Mouse (Mus musculus) heart, embryonic 16.5 days (tissue): ENCODE results near the gene Emilin2. TPM values are rescaled to one million over a fixed set of nuclear protein-coding genes. Genes with fewer than 3 reads are reported as not detected.
A peak's percentile ranks its signal among the peaks of the same experiment; 100 is the strongest.

Experiments
- ATAC-seq: fragments of 200-750 bp; cut with Nextera tagmentation; replicated peaks from 2 replicates; pipeline ENCODE4 v1.8.0; 2017; ENCODE audit warnings: moderate number of reproducible peaks; ENCODE audit not compliant: insufficient read depth, low FRiP score; ENCODE audit errors: extremely low read depth
- H3K27ac ChIP-seq: fragments of 300-500 bp; sonication (generic); 2 replicates; pipeline ENCODE4 v1.5.1; 2014; ENCODE audit warnings: mild to moderate bottlenecking, low read length, control low read depth, moderate library complexity
- H3K27me3 ChIP-seq: fragments of 300-500 bp; sonication (generic); 2 replicates; pipeline ENCODE4 v1.6.1; 2014; ENCODE audit warnings: low read length, mixed read lengths; ENCODE audit not compliant: control insufficient read depth, insufficient read depth
- H3K36me3 ChIP-seq: fragments of 300-500 bp; sonication (generic); 2 replicates; pipeline ENCODE4 v1.6.1; 2014; ENCODE audit not compliant: control insufficient read depth, insufficient read depth
- H3K4me1 ChIP-seq: fragments of 300-500 bp; sonication (generic); 2 replicates; pipeline ENCODE4 v1.6.1; 2014; ENCODE audit warnings: low read length, mixed read lengths; ENCODE audit not compliant: control insufficient read depth, insufficient read depth
- H3K4me2 ChIP-seq: fragments of 300-500 bp; sonication (generic); 2 replicates; pipeline ENCODE4 v1.6.1; 2014; ENCODE audit warnings: low read depth, mild to moderate bottlenecking, control low read depth, low read length
- H3K4me3 ChIP-seq: fragments of 300-500 bp; sonication (generic); 2 replicates; pipeline ENCODE4 v1.5.1; 2014; ENCODE audit warnings: mild to moderate bottlenecking, control low read depth, low read length
- H3K9ac ChIP-seq: fragments of 300-500 bp; sonication (generic); 2 replicates; pipeline ENCODE4 v1.6.1; 2014; ENCODE audit warnings: low read length, control low read depth
- H3K9me3 ChIP-seq: fragments of 300-500 bp; sonication (generic); replicated peaks from 2 replicates; pipeline ENCODE4 v1.6.1; 2016; ENCODE audit warnings: low read length; ENCODE audit not compliant: control insufficient read depth
- WGBS: fragments of 180-500 bp; shearing (Covaris S2); extraction: QIAGEN DNeasy Blood & Tissue Kit; methylation state at CpG from one replicate; pipeline ENCODE4 v1.1.7; 2014; 5-methylcytosine and 5-hydroxymethylcytosine counted together
- polyA plus RNA-seq: library from polyadenylated mRNA; unstranded; fragments of >200 nt; fragmentation: Nextera tagmentation; extraction: Ambion mirVana; gene quantifications from 2 replicates; pipeline ENCODE4 v1.2.1, GENCODE M21; 2015

Emilin2 gene
- polyA plus RNA-seq, 1 experiment from 2014 or later: 35.5 TPM

GRCm38 (mm10) chr17:71252101-71252500 is 59.7 kb downstream of the Emilin2 start:
- Histone ChIP-seq H3K4me1 (peaks cover 71% of the 10 kb centered on the region), H3K4me2 (no peak overlapping the region), H3K27ac (peak overlapping the region; percentile 82), H3K36me3 (no peaks in the 10 kb centered on the region), H3K27me3 (no peaks in the 10 kb centered on the region), H3K9ac (no peak overlapping the region), H3K4me3 (no peak overlapping the region), H3K9me3 (no peaks in the 10 kb centered on the region)
- 83% methylated on average over 9 of the region's 9 CpGs for WGBS
- no peak for ATAC-seq

GRCm38 (mm10) chr17:71251601-71252001 is 60.2 kb downstream of the Emilin2 start:
- Histone ChIP-seq H3K27me3 (no peaks in the 10 kb centered on the region), H3K27ac (peak overlapping the region; percentile 82), H3K9me3 (no peaks in the 10 kb centered on the region), H3K4me2 (no peak overlapping the region), H3K36me3 (peaks cover 2% of the 10 kb centered on the region; the same call in 1 of the 2 replicates), H3K9ac (no peak overlapping the region), H3K4me3 (no peak overlapping the region), H3K4me1 (peaks cover 66% of the 10 kb centered on the region)
- WGBS: 40% methylated on average over 6 of the region's 6 CpGs
- peak; percentile 23; the same call in 1 of the 2 replicates for ATAC-seq

- ATAC-seq: peak; percentile 20
- no peak overlapping the region for H3K9ac ChIP-seq
- H3K36me3 ChIP-seq: peaks cover 5% of the 10 kb centered on the region; the same call in 1 of the 2 replicates
- H3K4me1 ChIP-seq: peaks cover 61% of the 10 kb centered on the region
- peak overlapping the region; percentile 82 for H3K27ac ChIP-seq
- 48% methylated on average over 16 of the region's 16 CpGs for WGBS
- no peak overlapping the region for H3K4me3 ChIP-seq
- no peak overlapping the region for H3K4me2 ChIP-seq
- H3K9me3 ChIP-seq: no peaks in the 10 kb centered on the region
- no peaks in the 10 kb centered on the region for H3K27me3 ChIP-seq
Observed at GRCm38 (mm10) chr17:71250819-71251600, 60.8 kb downstream of the Emilin2 start.

- no peaks in the 10 kb centered on the region for H3K9me3 ChIP-seq
- no peak for ATAC-seq
- H3K4me3 ChIP-seq: no peak overlapping the region
- peaks cover 60% of the 10 kb centered on the region for H3K4me1 ChIP-seq
- peak overlapping the region; percentile 44 for H3K27ac ChIP-seq
- no peak overlapping the region for H3K4me2 ChIP-seq
- H3K36me3 ChIP-seq: peaks cover 7% of the 10 kb centered on the region; the same call in 1 of the 2 replicates
- H3K9ac ChIP-seq: no peak overlapping the region
- WGBS: 55% methylated on average over 2 of the region's 2 CpGs
- no peaks in the 10 kb centered on the region for H3K27me3 ChIP-seq
Observed at GRCm38 (mm10) chr17:71250046-71250445, 61.7 kb downstream of the Emilin2 start.

GRCm38 (mm10) chr17:71248963-71249362 is 62.8 kb downstream of the Emilin2 start:
- WGBS: 44% methylated on average over 6 of the region's 6 CpGs
- no peaks in the 10 kb centered on the region for H3K27me3 ChIP-seq
- H3K4me3 ChIP-seq: no peak overlapping the region
- peak overlapping the region; percentile 17; the same call in 1 of the 2 replicates for H3K4me2 ChIP-seq
- H3K27ac ChIP-seq: peak overlapping the region; percentile 79
- no peak overlapping the region for H3K9ac ChIP-seq
- peak; percentile 66 for ATAC-seq
- H3K4me1 ChIP-seq: peaks cover 51% of the 10 kb centered on the region
- H3K36me3 ChIP-seq: peaks cover 12% of the 10 kb centered on the region
- H3K9me3 ChIP-seq: no peaks in the 10 kb centered on the region

- H3K27ac ChIP-seq: no peak overlapping the region
- H3K27me3 ChIP-seq: no peaks in the 10 kb centered on the region
- no peak overlapping the region for H3K9ac ChIP-seq
- H3K36me3 ChIP-seq: peaks cover 34% of the 10 kb centered on the region
- peaks cover 28% of the 10 kb centered on the region for H3K4me1 ChIP-seq
- 89% methylated on average over 4 of the region's 4 CpGs for WGBS
- H3K9me3 ChIP-seq: no peaks in the 10 kb centered on the region
- no peak for ATAC-seq
- no peak overlapping the region for H3K4me2 ChIP-seq
- H3K4me3 ChIP-seq: no peak overlapping the region
Observed at GRCm38 (mm10) chr17:71246022-71246421, 65.8 kb downstream of the Emilin2 start.

- Histone ChIP-seq H3K9me3 (no peaks in the 10 kb centered on the region), H3K4me2 (no peak overlapping the region), H3K27me3 (no peaks in the 10 kb centered on the region), H3K4me1 (peaks cover 20% of the 10 kb centered on the region), H3K36me3 (peaks cover 36% of the 10 kb centered on the region), H3K27ac (no peak overlapping the region), H3K9ac (no peak overlapping the region), H3K4me3 (no peak overlapping the region)
- WGBS: 95% methylated on average over 15 of the region's 15 CpGs
- no peak for ATAC-seq
Observed at GRCm38 (mm10) chr17:71245133-71245532, 66.6 kb downstream of the Emilin2 start.

GRCm38 (mm10) chr17:71242666-71243065 is 69.1 kb downstream of the Emilin2 start:
- Histone ChIP-seq H3K4me2 (no peak overlapping the region), H3K4me1 (no peaks in the 10 kb centered on the region), H3K4me3 (no peak overlapping the region), H3K27ac (no peak overlapping the region), H3K9ac (no peak overlapping the region), H3K9me3 (no peaks in the 10 kb centered on the region), H3K36me3 (peaks cover 40% of the 10 kb centered on the region), H3K27me3 (no peaks in the 10 kb centered on the region)
- WGBS: 91% methylated on average over 7 of the region's 7 CpGs
- no peak for ATAC-seq

- ATAC-seq: no peak
- no peak overlapping the region for H3K9ac ChIP-seq
- H3K9me3 ChIP-seq: no peaks in the 10 kb centered on the region
- no peak overlapping the region for H3K4me2 ChIP-seq
- WGBS: 89% methylated on average over 9 of the region's 9 CpGs
- H3K36me3 ChIP-seq: peaks cover 35% of the 10 kb centered on the region
- no peak overlapping the region for H3K4me3 ChIP-seq
- H3K27ac ChIP-seq: no peak overlapping the region
- H3K4me1 ChIP-seq: no peaks in the 10 kb centered on the region
- no peaks in the 10 kb centered on the region for H3K27me3 ChIP-seq
Observed at GRCm38 (mm10) chr17:71240811-71241210, 71.0 kb downstream of the Emilin2 start.
